ENCODE assay signal across 25 mouse cellular contexts in genomic region chrX:7968899-7969298, GRCm38 (mm10). TPM values are rescaled to one million over a fixed set of nuclear protein-coding genes. Genes with fewer than 3 reads are reported as not detected.
DNase-seq lines count a peak whose midpoint lies in the region; ATAC-seq and TF ChIP-seq lines count a peak whose summit lies in the region.
"Had no signal": no experiment of that assay in that cellular context is flagged by ENCODE, and none has a peak within 500 bp of the region (broad histone marks: within the 10 kb centered on the region; RNA-seq: fewer than 3 reads in every experiment).

No protein-coding gene starts in this region.

- H3K9ac ChIP-seq in heart, embryonic 11.5 days (ENCODE audit: low read depth, low read length) = no peak overlapping the region
- peak overlapping the region; percentile 47; the same call in 1 of the 2 replicates for H3K9ac ChIP-seq in liver, embryonic 15.5 days
- H3K9ac ChIP-seq in forebrain, embryonic 16.5 days (replicated peaks; ENCODE audit: low read depth, low read length) = no peak overlapping the region
- H3K9ac ChIP-seq: embryonic facial prominence, embryonic 12.5 days; forebrain, embryonic 13.5 days had no signal

- no peaks in the 10 kb centered on the region for H3K36me3 ChIP-seq in heart, embryonic 11.5 days (ENCODE audit: control insufficient read depth, insufficient read depth, low read length)
- H3K36me3 ChIP-seq in heart, embryonic 10.5 days = no peaks in the 10 kb centered on the region
- H3K36me3 ChIP-seq in G1E (replicated peaks) = peaks cover 5% of the 10 kb centered on the region
- 0 out of 2 replicates have a peak, but pooled peaks cover 4% of the 10 kb centered on the region for H3K36me3 ChIP-seq in liver, embryonic 15.5 days (replicated peaks)
- no peaks in the 10 kb centered on the region for H3K36me3 ChIP-seq in forebrain, embryonic 16.5 days (ENCODE audit: control insufficient read depth, insufficient read depth)
- H3K36me3 ChIP-seq: embryonic facial prominence, embryonic 12.5 days had no signal

- H3K9me3 ChIP-seq in heart, embryonic 11.5 days (replicated peaks; ENCODE audit: control insufficient read depth, low read length) = no peaks in the 10 kb centered on the region
- H3K9me3 ChIP-seq in heart, embryonic 10.5 days = no peaks in the 10 kb centered on the region
- no peaks in the 10 kb centered on the region for H3K9me3 ChIP-seq in G1E (replicated peaks)
- no peaks in the 10 kb centered on the region for H3K9me3 ChIP-seq in liver, embryonic 15.5 days (replicated peaks)
- no peaks in the 10 kb centered on the region for H3K9me3 ChIP-seq in forebrain, embryonic 16.5 days (ENCODE audit: control insufficient read depth, low read length)
- H3K9me3 ChIP-seq: embryonic facial prominence, embryonic 12.5 days; forebrain, embryonic 13.5 days had no signal

- H3K4me2 ChIP-seq in heart, embryonic 11.5 days = no peak overlapping the region; the same call in 1 of the 2 replicates
- H3K4me2 ChIP-seq in liver, embryonic 15.5 days = peak overlapping the region; percentile 71
- no peak overlapping the region for H3K4me2 ChIP-seq in forebrain, embryonic 16.5 days (ENCODE audit: low read length)
- H3K4me2 ChIP-seq: embryonic facial prominence, embryonic 12.5 days; forebrain, embryonic 13.5 days had no signal

- H3K27ac ChIP-seq in heart, embryonic 11.5 days (ENCODE audit: low read depth, low read length) = peak overlapping the region; percentile 46; the same call in 1 of the 2 replicates
- H3K27ac ChIP-seq in heart, embryonic 10.5 days = no peak overlapping the region
- H3K27ac ChIP-seq in bone marrow, adult 2 months (ENCODE audit: control insufficient read depth, insufficient read depth, low read depth, low read length, poor library complexity) = peak overlapping the region; percentile 47; the same call in 1 of the 2 replicates
- peak overlapping the region; percentile 93 for H3K27ac ChIP-seq in liver, embryonic 15.5 days (replicated peaks)
- no peak overlapping the region for H3K27ac ChIP-seq in forebrain, embryonic 16.5 days (ENCODE audit: low read length)
- H3K27ac ChIP-seq: embryonic facial prominence, embryonic 12.5 days; forebrain, embryonic 13.5 days; gastrocnemius, adult 2 months had no signal

- H3K27me3 ChIP-seq in heart, embryonic 11.5 days (ENCODE audit: control insufficient read depth, insufficient read depth, low read length) = no peaks in the 10 kb centered on the region
- no peaks in the 10 kb centered on the region for H3K27me3 ChIP-seq in heart, embryonic 10.5 days (ENCODE audit: insufficient read depth, poor library complexity, severe bottlenecking)
- no peaks in the 10 kb centered on the region for H3K27me3 ChIP-seq in G1E (ENCODE audit: insufficient read depth, low read length)
- H3K27me3 ChIP-seq in liver, embryonic 15.5 days = no peaks in the 10 kb centered on the region
- H3K27me3 ChIP-seq in forebrain, embryonic 16.5 days (replicated peaks; ENCODE audit: control insufficient read depth, insufficient read depth, low read length) = no peaks in the 10 kb centered on the region
- H3K27me3 ChIP-seq: embryonic facial prominence, embryonic 12.5 days; forebrain, embryonic 13.5 days had no signal

- no peak for TF ChIP-seq POLR2A in bone marrow, adult 2 months (IDR thresholded peaks at IDR 0.05; ENCODE audit: borderline replicate concordance, control insufficient read depth, low read depth, low read length)

- no peak for DNase-seq in heart, embryonic 10.5 days (ENCODE audit: low spot score)
- no peak for DNase-seq in G1E (ENCODE audit: low spot score)
- no peak for DNase-seq in spleen, postnatal 10 days (ENCODE audit: low spot score in 2 of 2)
- no peak for DNase-seq in urinary bladder, postnatal 14 days (ENCODE audit: low spot score)
- DNase-seq: adrenal gland, postnatal 10 days; cerebellum, adult 11-12 months; cerebellum, adult 9-10 months; cerebellum, postnatal 25 days; gastrocnemius, adult 2 months; gastrocnemius, postnatal 25 days; heart, adult 11 months; heart, postnatal 36 days had no signal

- TF ChIP-seq CTCF in G1E (IDR thresholded peaks at IDR 0.05; ENCODE audit: low read depth, low read length) = no peak
- TF ChIP-seq CTCF in bone marrow, adult 2 months (IDR thresholded peaks at IDR 0.05; ENCODE audit: control insufficient read depth, insufficient read depth, low read length) = no peak

- 74% methylated on average over 3 of the region's 3 CpGs for WGBS in heart, embryonic 11.5 days (ENCODE audit: insufficient replicate concordance)
- 78% methylated on average over 3 of the region's 3 CpGs for WGBS in heart, embryonic 10.5 days
- WGBS in bone marrow, adult 2 months = 76% methylated on average over 3 of the region's 3 CpGs
- 46% methylated on average over 3 of the region's 3 CpGs for WGBS in liver, embryonic 15.5 days (ENCODE audit: insufficient replicate concordance)
- 91% methylated on average over 3 of the region's 3 CpGs for WGBS in forebrain, embryonic 16.5 days

- H3K4me3 ChIP-seq in heart, embryonic 11.5 days (ENCODE audit: low read depth, low read length) = no peak overlapping the region
- H3K4me3 ChIP-seq in heart, embryonic 10.5 days = no peak overlapping the region
- peak overlapping the region; percentile 59; the same call in 1 of the 2 replicates for H3K4me3 ChIP-seq in G1E (ENCODE audit: low read depth, low read length)
- H3K4me3 ChIP-seq in bone marrow, adult 2 months (replicated peaks; ENCODE audit: control insufficient read depth, low read depth, low read length) = peak overlapping the region; percentile 45
- H3K4me3 ChIP-seq in liver, embryonic 15.5 days (replicated peaks) = peak overlapping the region; percentile 68
- H3K4me3 ChIP-seq in forebrain, embryonic 16.5 days (replicated peaks; ENCODE audit: low read length) = no peak overlapping the region
- H3K4me3 ChIP-seq: embryonic facial prominence, embryonic 12.5 days; forebrain, embryonic 13.5 days; gastrocnemius, adult 2 months had no signal

- no peaks in the 10 kb centered on the region; the same call in 1 of the 2 replicates for H3K4me1 ChIP-seq in heart, embryonic 11.5 days (ENCODE audit: control insufficient read depth, insufficient read depth, low read length)
- H3K4me1 ChIP-seq in heart, embryonic 10.5 days = no peaks in the 10 kb centered on the region
- H3K4me1 ChIP-seq in G1E (ENCODE audit: insufficient read depth, low read depth, low read length) = peaks cover 34% of the 10 kb centered on the region
- H3K4me1 ChIP-seq in bone marrow, adult 2 months (ENCODE audit: control insufficient read depth, insufficient read depth, low read length) = no peaks in the 10 kb centered on the region; the same call in 1 of the 2 replicates
- peaks cover 42% of the 10 kb centered on the region for H3K4me1 ChIP-seq in liver, embryonic 15.5 days (replicated peaks)
- no peaks in the 10 kb centered on the region for H3K4me1 ChIP-seq in forebrain, embryonic 16.5 days (replicated peaks; ENCODE audit: control insufficient read depth, insufficient read depth, low read length)
- H3K4me1 ChIP-seq: embryonic facial prominence, embryonic 12.5 days; forebrain, embryonic 13.5 days had no signal

- ATAC-seq in heart, embryonic 11.5 days (replicated peaks; ENCODE audit: insufficient number of reproducible peaks, low FRiP score, low TSS enrichment) = no peak
- ATAC-seq in G1E (ENCODE audit: extremely low read depth, insufficient number of reproducible peaks, low FRiP score, poor library complexity, severe bottlenecking) = no peak
- ATAC-seq in liver, embryonic 15.5 days (ENCODE audit: insufficient read depth) = no peak
- no peak for ATAC-seq in forebrain, embryonic 16.5 days
- ATAC-seq: forebrain, embryonic 13.5 days; hindbrain, embryonic 16.5 days; inflammation-experienced regulatory T-cells, adult 6 months had no signal

RNA-seq across cellular contexts. Expression of gene Gata1, which starts 9.0 kb away (rescaled TPM):
- polyA plus RNA-seq in heart, embryonic 11.5 days (2014; fragmentation: Nextera tagmentation; extraction: Ambion mirVana) = 13.7 and 16.6 TPM in 2 replicates
- 18.0 and 20.2 TPM in 2 replicates for polyA plus RNA-seq in heart, embryonic 10.5 days (2016; fragmentation: Nextera tagmentation; extraction: Ambion mirVana)
- 93.3 and 105 TPM in 2 replicates for total RNA-seq in G1E (2014; fragmentation: Nextera tagmentation)
- 38.1 and 41.0 TPM in 2 replicates for total RNA-seq in G1E (2017)
- polyA plus RNA-seq in G1E (2012) = 46.2 and 48.8 TPM in 2 replicates
- 91.2 and 137 TPM in 2 replicates for polyA plus RNA-seq in bone marrow, adult 2 months (2011; ENCODE audit: insufficient read depth, insufficient read length, low replicate concordance, missing spikeins)
- 117 and 126 TPM in 2 replicates for polyA plus RNA-seq in liver, embryonic 15.5 days (2015; fragmentation: Nextera tagmentation; extraction: Ambion mirVana)
- not detected in 2 replicates for polyA plus RNA-seq in forebrain, embryonic 16.5 days (2015; fragmentation: Nextera tagmentation; extraction: Ambion mirVana)
- total RNA-seq: gastrocnemius, adult 2 months; gastrocnemius, postnatal 25 days had no signal
- polyA plus RNA-seq: cortical plate, adult 2 months had no signal

RNA-seq across cellular contexts. Expression of gene Hdac6, which starts 21.2 kb away (rescaled TPM):
- 23.8 and 27.2 TPM in 2 replicates for polyA plus RNA-seq in heart, embryonic 11.5 days (2014; fragmentation: Nextera tagmentation; extraction: Ambion mirVana)
- polyA plus RNA-seq in heart, embryonic 10.5 days (2016; fragmentation: Nextera tagmentation; extraction: Ambion mirVana) = 36.4 and 36.9 TPM in 2 replicates
- 14.5 and 17.2 TPM in 2 replicates for total RNA-seq in G1E (2014; fragmentation: Nextera tagmentation)
- 5.5 and 8.9 TPM in 2 replicates for total RNA-seq in G1E (2017)
- polyA plus RNA-seq in G1E (2012) = 6.0 and 6.5 TPM in 2 replicates
- 8.3 and 17.0 TPM in 2 replicates for polyA plus RNA-seq in bone marrow, adult 2 months (2011; ENCODE audit: insufficient read depth, insufficient read length, low replicate concordance, missing spikeins)
- 10.7 and 12.1 TPM in 2 replicates for polyA plus RNA-seq in liver, embryonic 15.5 days (2015; fragmentation: Nextera tagmentation; extraction: Ambion mirVana)
- 53.2 and 59.8 TPM in 2 replicates for polyA plus RNA-seq in forebrain, embryonic 16.5 days (2015; fragmentation: Nextera tagmentation; extraction: Ambion mirVana)

RNA-seq across cellular contexts. Expression of gene Eras, which starts 40.5 kb away (rescaled TPM):
- not detected in 2 replicates for polyA plus RNA-seq in heart, embryonic 11.5 days (2014; fragmentation: Nextera tagmentation; extraction: Ambion mirVana)
- polyA plus RNA-seq in heart, embryonic 10.5 days (2016; fragmentation: Nextera tagmentation; extraction: Ambion mirVana) = not detected in 2 replicates
- total RNA-seq in G1E (2014; fragmentation: Nextera tagmentation) (not detected in 2 replicates), G1E (2017) (not detected in 2 replicates)
- not detected in 2 replicates for polyA plus RNA-seq in G1E (2012)
- 10.9 TPM in 1 of 2 replicates, not detected in the other for polyA plus RNA-seq in bone marrow, adult 2 months (2011; ENCODE audit: insufficient read depth, insufficient read length, low replicate concordance, missing spikeins)
- polyA plus RNA-seq in liver, embryonic 15.5 days (2015; fragmentation: Nextera tagmentation; extraction: Ambion mirVana) = not detected in 2 replicates
- not detected in 2 replicates for polyA plus RNA-seq in forebrain, embryonic 16.5 days (2015; fragmentation: Nextera tagmentation; extraction: Ambion mirVana)
- total RNA-seq: adrenal gland, postnatal 10 days; adrenal gland, postnatal 4 days; gastrocnemius, adult 2 months; gastrocnemius, postnatal 25 days; heart, postnatal 36 days had no signal
- polyA plus RNA-seq: C2C12; cortical plate, adult 2 months; embryonic facial prominence, embryonic 12.5 days; forebrain, embryonic 13.5 days; heart, embryonic 16.5 days; hindbrain, embryonic 11.5 days; hindbrain, embryonic 16.5 days; inflammation-experienced regulatory T-cells, adult 6 months had no signal

RNA-seq across cellular contexts. Expression of gene Pcsk1n, which starts 49.3 kb away (rescaled TPM):
- polyA plus RNA-seq in heart, embryonic 11.5 days (2014; fragmentation: Nextera tagmentation; extraction: Ambion mirVana) = 0.10 and 0.23 TPM in 2 replicates
- 0.12 and 0.60 TPM in 2 replicates for polyA plus RNA-seq in heart, embryonic 10.5 days (2016; fragmentation: Nextera tagmentation; extraction: Ambion mirVana)
- total RNA-seq in G1E (2014; fragmentation: Nextera tagmentation) (not detected in 2 replicates), G1E (2017) (not detected in 2 replicates)
- polyA plus RNA-seq in G1E (2012) = not detected in 2 replicates
- not detected in 2 replicates for polyA plus RNA-seq in bone marrow, adult 2 months (2011; ENCODE audit: insufficient read depth, insufficient read length, low replicate concordance, missing spikeins)
- 0.12 and 0.18 TPM in 2 replicates for polyA plus RNA-seq in liver, embryonic 15.5 days (2015; fragmentation: Nextera tagmentation; extraction: Ambion mirVana)
- 101 and 151 TPM in 2 replicates for polyA plus RNA-seq in forebrain, embryonic 16.5 days (2015; fragmentation: Nextera tagmentation; extraction: Ambion mirVana)
- total RNA-seq: gastrocnemius, adult 2 months; gastrocnemius, postnatal 25 days had no signal
- polyA plus RNA-seq: C2C12; inflammation-experienced regulatory T-cells, adult 6 months had no signal

RNA-seq across cellular contexts. Expression of gene Glod5, which starts 49.4 kb away (rescaled TPM):
- 0.82 TPM in 1 of 2 replicates, not detected in the other for polyA plus RNA-seq in heart, embryonic 11.5 days (2014; fragmentation: Nextera tagmentation; extraction: Ambion mirVana)
- not detected in 2 replicates for polyA plus RNA-seq in heart, embryonic 10.5 days (2016; fragmentation: Nextera tagmentation; extraction: Ambion mirVana)
- total RNA-seq in G1E (2014; fragmentation: Nextera tagmentation) (not detected in 2 replicates), G1E (2017) (not detected in 2 replicates)
- not detected in 2 replicates for polyA plus RNA-seq in G1E (2012)
- polyA plus RNA-seq in bone marrow, adult 2 months (2011; ENCODE audit: insufficient read depth, insufficient read length, low replicate concordance, missing spikeins) = not detected in 2 replicates
- 0.26 and 0.36 TPM in 2 replicates for polyA plus RNA-seq in liver, embryonic 15.5 days (2015; fragmentation: Nextera tagmentation; extraction: Ambion mirVana)
- polyA plus RNA-seq in forebrain, embryonic 16.5 days (2015; fragmentation: Nextera tagmentation; extraction: Ambion mirVana) = 0.33 and 0.39 TPM in 2 replicates
- total RNA-seq: gastrocnemius, adult 2 months; gastrocnemius, postnatal 25 days; heart, postnatal 36 days had no signal
- polyA plus RNA-seq: C2C12; embryonic facial prominence, embryonic 12.5 days; forebrain, embryonic 13.5 days; hindbrain, embryonic 11.5 days; inflammation-experienced regulatory T-cells, adult 6 months had no signal

Comparison
In these comparisons a context has a peak if more than half of its experiments do, and no peak if none do; other contexts are left out.
1. H3K27ac ChIP-seq: peak in heart, embryonic 11.5 days (single experiment), bone marrow, adult 2 months (single experiment) and liver, embryonic 15.5 days (single experiment); none in heart, embryonic 10.5 days (single experiment) and forebrain, embryonic 16.5 days (single experiment).
2. H3K4me3 ChIP-seq: peak in G1E (single experiment), bone marrow, adult 2 months (single experiment) and liver, embryonic 15.5 days (single experiment); none in heart, embryonic 11.5 days (single experiment), heart, embryonic 10.5 days (single experiment) and forebrain, embryonic 16.5 days (single experiment).
3. RNA of gene Gata1, which starts 9.0 kb away (polyA plus RNA-seq): 117 to 126 TPM in liver, embryonic 15.5 days, 91.2 to 137 TPM in bone marrow, adult 2 months, 46.2 to 48.8 TPM in G1E, 18.0 to 20.2 TPM in heart, embryonic 10.5 days and 13.7 to 16.6 TPM in heart, embryonic 11.5 days; not detected in forebrain, embryonic 16.5 days; every median in the first group is over 10 times any median in the second.